Mouse (Mus musculus) gonadal fat pad, adult 2 months (tissue): ENCODE measurements around the gene Gcm1. TPM values are rescaled to one million over a fixed set of nuclear protein-coding genes. Genes with fewer than 3 reads are reported as not detected.
"Not testable (repeated sequence)": the region's sequence is repeated elsewhere in the genome, so short reads cannot be mapped to it uniquely, and the experiment has no call there.

Source experiments
- DNase-seq: peaks from one replicate; pipeline ENCODE4 v3.0.0-alpha.2; 2012; ENCODE audit warnings: low read depth
- polyA plus RNA-seq: library from polyadenylated mRNA; depleted of rRNA; stranded (reverse); fragments of >200 nt; gene quantifications from 2 replicates; pipeline ENCODE4 v1.2.3, GENCODE M21; 2012

The Gcm1 gene
- polyA plus RNA-seq, 1 experiment: not detected

- DNase-seq: no peak
Measured at GRCm38 (mm10) chr9:78046755-78047154, 5.0 kb upstream of the Gcm1 start.

GRCm38 (mm10) chr9:78050452-78050970, 1.2 kb upstream of the Gcm1 start:
- DNase-seq: no peak

- DNase-seq: no peak
Measured at GRCm38 (mm10) chr9:78053821-78054220, 2.1 kb downstream of the Gcm1 start.

- DNase-seq: no peak
Measured at GRCm38 (mm10) chr9:78054298-78054697, 2.6 kb downstream of the Gcm1 start.

GRCm38 (mm10) chr9:78059525-78060120, 7.9 kb downstream of the Gcm1 start:
- DNase-seq: no peak

- DNase-seq: no peak
Measured at GRCm38 (mm10) chr9:78062392-78062791, 10.7 kb downstream of the Gcm1 start.

- no peak for DNase-seq
Measured at GRCm38 (mm10) chr9:78064121-78064520, 12.4 kb downstream of the Gcm1 start.

- DNase-seq: no peak
Measured at GRCm38 (mm10) chr9:78070496-78070895, 18.8 kb downstream of the Gcm1 start.

- no peak for DNase-seq
Measured at GRCm38 (mm10) chr9:78071626-78072025, 19.9 kb downstream of the Gcm1 start.

GRCm38 (mm10) chr9:78073291-78073690, 21.6 kb downstream of the Gcm1 start:
- DNase-seq: not testable (repeated sequence)

- DNase-seq: no peak
Measured at GRCm38 (mm10) chr9:78073713-78074340, 22.1 kb downstream of the Gcm1 start.

GRCm38 (mm10) chr9:78075256-78075655, 23.5 kb downstream of the Gcm1 start:
- DNase-seq: no peak

- DNase-seq: no peak
Measured at GRCm38 (mm10) chr9:78078240-78078639, 26.5 kb downstream of the Gcm1 start.

- DNase-seq: no peak
Measured at GRCm38 (mm10) chr9:78081835-78082234, 30.1 kb downstream of the Gcm1 start.

GRCm38 (mm10) chr9:78084341-78084740, 32.6 kb downstream of the Gcm1 start:
- DNase-seq: no peak

GRCm38 (mm10) chr9:78085722-78086287, 34.1 kb downstream of the Gcm1 start:
- no peak for DNase-seq

- no peak for DNase-seq
Measured at GRCm38 (mm10) chr9:78087751-78088150, 36.0 kb downstream of the Gcm1 start.

- no peak for DNase-seq
Measured at GRCm38 (mm10) chr9:78088521-78088920, 36.8 kb downstream of the Gcm1 start.

- no peak for DNase-seq
Measured at GRCm38 (mm10) chr9:78088971-78089370, 37.2 kb downstream of the Gcm1 start.

GRCm38 (mm10) chr9:78089906-78090305, 38.2 kb downstream of the Gcm1 start:
- no peak for DNase-seq

- no peak for DNase-seq
Measured at GRCm38 (mm10) chr9:78090596-78090995, 38.9 kb downstream of the Gcm1 start.

- no peak for DNase-seq
Measured at GRCm38 (mm10) chr9:78095686-78096085, 44.0 kb downstream of the Gcm1 start.

GRCm38 (mm10) chr9:78096376-78096775, 44.7 kb downstream of the Gcm1 start:
- no peak for DNase-seq
